Mouse (Mus musculus) thymus, postnatal 10 days (tissue): Measurements from ENCODE around the gene Morc2a.

Experiments used
- DNase-seq, 2 experiments: peaks; one replicate each; pipeline ENCODE4 v3.0.0; 2021; ENCODE audit warnings: low spot score in 2 of 2

Morc2a gene

GRCm38 (mm10) chr11:3733933-3734636 lies 85.1 kb downstream of the Morc2a start:
- DNase-seq = no peak

- DNase-seq = no peak
These were observed 86.7 kb downstream of the Morc2a start for GRCm38 (mm10) chr11:3735715-3736114.

GRCm38 (mm10) chr11:3738778-3739177 lies 89.8 kb downstream of the Morc2a start:
- DNase-seq = no peak
